Mouse (Mus musculus) small intestine, adult 2 months (tissue): Measurements from ENCODE around the gene Wdr17. TPM values are rescaled to one million over a fixed set of nuclear protein-coding genes. Genes with fewer than 3 reads are reported as not detected.

ENCODE experiments used
- H3K27ac ChIP-seq: fragments of 200-500 bp; 2 replicates; pipeline ENCODE4 v1.5.1; 2012; ENCODE audit warnings: low read depth, low read length, control low read depth, inconsistent platforms; ENCODE audit not compliant: insufficient read depth
- H3K27me3 ChIP-seq: fragments of 200-500 bp; 2 replicates; pipeline ENCODE4 v1.6.1; 2012; ENCODE audit warnings: mild to moderate bottlenecking, moderate library complexity, low read length, inconsistent platforms; ENCODE audit not compliant: control insufficient read depth, insufficient read depth
- H3K36me3 ChIP-seq: fragments of 200-500 bp; 2 replicates; pipeline ENCODE4 v1.6.1; 2012; ENCODE audit warnings: mild to moderate bottlenecking, low read length, control low read depth, inconsistent platforms; ENCODE audit not compliant: control insufficient read depth, insufficient read depth
- H3K4me1 ChIP-seq: fragments of 200-500 bp; 2 replicates; pipeline ENCODE4 v1.6.1; 2012; ENCODE audit warnings: low read length, inconsistent platforms, mixed read lengths; ENCODE audit not compliant: control insufficient read depth, insufficient read depth, insufficient read length
- H3K4me3 ChIP-seq: fragments of 200-500 bp; 2 replicates; pipeline ENCODE4 v1.5.1; 2012; ENCODE audit warnings: low read depth, mild to moderate bottlenecking, control low read depth, inconsistent platforms, low read length, moderate library complexity
- CTCF ChIP-seq: fragments of 200-500 bp; IDR thresholded peaks from 2 replicates; pipeline ENCODE4 v1.5.1; 2012; ENCODE audit warnings: low read depth, mild to moderate bottlenecking, control low read depth, inconsistent platforms, low read length, moderate library complexity, mixed read lengths; ENCODE audit not compliant: insufficient replicate concordance, insufficient read length; ENCODE audit errors: extremely low read depth
- POLR2A ChIP-seq: fragments of 200-500 bp; IDR thresholded peaks from 2 replicates; pipeline ENCODE4 v1.6.1; 2012; ENCODE audit warnings: low read depth, mild to moderate bottlenecking, control low read depth, inconsistent platforms, low read length, moderate library complexity
- WGBS: fragments of 180-500 bp; shearing (Covaris S2); methylation state at CpG from one replicate; pipeline ENCODE4 v1.1.7; 2018; 5-methylcytosine and 5-hydroxymethylcytosine counted together
- polyA plus RNA-seq: library from polyadenylated mRNA; depleted of rRNA; stranded (reverse); fragments of >200 nt; gene quantifications from 2 replicates; pipeline ENCODE4 v1.2.3, GENCODE M21; 2012

Gene Wdr17
- polyA plus RNA-seq, 1 experiment = 0.09 TPM

DNA sequence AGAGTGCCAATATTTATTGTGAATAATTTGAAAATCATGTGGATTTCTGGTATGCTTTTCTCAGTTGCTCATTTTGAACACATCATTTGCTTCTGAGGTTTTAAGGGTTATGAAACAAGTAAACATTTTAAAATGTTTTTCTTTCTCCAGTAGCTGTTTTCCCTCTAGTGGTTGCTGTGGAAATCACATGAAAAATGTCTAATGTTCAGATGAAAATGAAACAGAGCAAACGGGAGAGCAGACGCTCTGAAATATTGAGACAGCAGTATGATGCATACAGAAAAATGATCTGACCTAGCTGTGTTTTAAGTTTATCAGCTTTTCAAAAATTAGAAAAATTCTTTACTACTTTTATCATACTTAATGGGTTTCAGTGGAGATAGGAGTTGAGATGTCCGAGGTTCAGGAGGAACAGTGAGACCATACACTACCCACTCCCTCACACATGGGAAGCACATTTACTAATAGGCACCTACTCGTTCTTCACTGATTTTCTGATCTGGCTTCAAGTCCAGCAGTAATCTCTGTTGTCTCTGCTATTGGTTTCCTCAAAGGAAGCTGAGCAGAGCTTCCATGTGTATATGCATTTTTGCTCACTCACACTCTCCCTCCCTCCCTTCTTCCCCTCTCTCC is 57.1 kb downstream of the Wdr17 start:
- H3K4me3 ChIP-seq = no peak overlapping the region
- no peaks in the 10 kb centered on the region for H3K36me3 ChIP-seq
- no peak overlapping the region for H3K27ac ChIP-seq
- H3K27me3 ChIP-seq = no peaks in the 10 kb centered on the region
- 39% methylated on average over 4 of the region's 4 CpGs for WGBS
- no peaks in the 10 kb centered on the region for H3K4me1 ChIP-seq
- no peak for TF ChIP-seq CTCF
- no peak for TF ChIP-seq POLR2A

DNA sequence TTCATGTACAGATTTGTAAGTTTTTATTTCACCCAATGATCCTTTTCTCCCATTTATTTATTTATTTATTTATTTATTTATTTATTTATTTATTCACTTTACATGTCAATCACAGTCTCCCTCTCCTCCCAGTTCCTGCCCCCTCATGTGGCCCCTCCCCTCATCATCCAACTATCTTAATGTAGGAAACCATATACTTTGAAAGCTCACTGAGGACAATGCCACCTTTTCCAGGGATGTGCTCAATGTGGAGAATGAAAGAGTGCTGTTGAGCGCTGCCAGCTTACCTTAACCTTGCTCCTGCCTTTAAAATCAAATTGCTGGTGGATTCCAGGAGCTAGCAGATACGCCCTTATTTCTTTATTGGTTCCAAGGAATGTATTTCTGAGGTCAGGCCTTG is 59.0 kb downstream of the Wdr17 start:
- no peak overlapping the region for H3K4me3 ChIP-seq
- H3K36me3 ChIP-seq = no peaks in the 10 kb centered on the region
- no peak overlapping the region for H3K27ac ChIP-seq
- WGBS = 66% methylated on average over 2 of the region's 2 CpGs
- no peaks in the 10 kb centered on the region for H3K4me1 ChIP-seq
- H3K27me3 ChIP-seq = no peaks in the 10 kb centered on the region
- no peak for TF ChIP-seq POLR2A
- TF ChIP-seq CTCF = no peak

DNA sequence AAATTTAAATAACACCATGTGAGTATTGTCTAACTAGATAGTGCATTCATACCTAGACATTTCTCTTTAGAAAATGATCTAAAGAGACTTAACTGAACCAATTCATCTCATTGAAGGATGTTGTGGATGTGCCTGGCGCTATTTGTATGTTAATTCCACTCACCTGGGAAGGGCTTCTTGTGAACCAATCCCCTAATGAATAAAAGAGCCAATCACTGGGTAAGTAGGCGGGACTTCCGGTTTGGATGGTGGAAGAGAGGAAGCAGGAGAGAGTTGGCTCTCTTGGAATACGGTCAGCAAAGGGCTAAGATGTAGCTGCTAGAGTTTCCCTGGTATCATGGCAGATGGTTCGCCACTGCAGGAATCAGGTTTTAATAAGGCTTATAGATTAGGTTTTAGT is 64.0 kb downstream of the Wdr17 start:
- WGBS = 87% methylated on average over 5 of the region's 5 CpGs
- no peak for TF ChIP-seq CTCF
- no peak for TF ChIP-seq POLR2A
- Histone ChIP-seq H3K27me3 (no peaks in the 10 kb centered on the region), H3K36me3 (no peaks in the 10 kb centered on the region), H3K4me1 (no peaks in the 10 kb centered on the region), H3K4me3 (no peak overlapping the region), H3K27ac (no peak overlapping the region)

DNA sequence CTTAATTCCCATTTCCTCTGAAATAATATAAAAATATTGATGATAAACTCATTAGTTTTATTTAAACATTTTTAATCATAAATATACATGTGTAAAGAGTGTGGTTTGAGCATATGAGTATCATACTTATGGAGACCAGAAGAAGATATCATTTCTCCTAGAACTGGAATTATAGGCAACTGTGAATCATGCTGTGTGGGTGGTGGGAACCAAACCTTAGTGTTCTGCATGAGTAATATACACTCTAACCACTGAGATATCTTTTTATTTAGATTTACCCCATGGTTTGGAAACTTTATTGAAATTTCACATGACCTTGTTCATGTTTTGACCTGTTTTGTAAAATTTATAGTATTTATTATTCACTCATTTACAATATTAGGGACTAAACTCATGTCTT is 68.3 kb downstream of the Wdr17 start:
- Histone ChIP-seq H3K27ac (no peak overlapping the region), H3K4me1 (no peaks in the 10 kb centered on the region), H3K36me3 (no peaks in the 10 kb centered on the region), H3K27me3 (no peaks in the 10 kb centered on the region), H3K4me3 (no peak overlapping the region)
- no peak for TF ChIP-seq CTCF
- TF ChIP-seq POLR2A = no peak

DNA sequence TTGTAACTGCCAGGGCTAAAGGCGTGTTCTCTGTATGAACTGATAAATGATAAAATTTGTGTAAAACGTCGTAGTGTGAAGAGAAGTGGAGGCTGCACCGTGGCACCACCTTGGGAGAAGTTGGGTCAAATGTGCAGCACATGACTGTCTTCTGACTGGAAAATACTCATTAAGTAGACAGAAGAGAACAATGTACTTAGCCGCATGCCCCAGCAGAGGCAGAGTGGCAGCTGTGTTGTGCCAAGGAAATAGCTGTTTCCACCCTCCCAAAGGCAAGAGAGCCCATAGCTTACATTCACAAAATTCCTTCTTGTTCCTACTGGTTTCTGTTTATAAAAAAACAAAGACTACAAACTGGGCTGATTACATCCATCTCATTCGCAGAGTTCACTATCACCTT is 78.8 kb downstream of the Wdr17 start:
- WGBS = 67% methylated on average over 6 of the region's 6 CpGs
- Histone ChIP-seq H3K27ac (no peak overlapping the region), H3K36me3 (no peaks in the 10 kb centered on the region), H3K4me1 (no peaks in the 10 kb centered on the region), H3K27me3 (no peaks in the 10 kb centered on the region), H3K4me3 (no peak overlapping the region)
- TF ChIP-seq CTCF (no peak), POLR2A (no peak)

DNA sequence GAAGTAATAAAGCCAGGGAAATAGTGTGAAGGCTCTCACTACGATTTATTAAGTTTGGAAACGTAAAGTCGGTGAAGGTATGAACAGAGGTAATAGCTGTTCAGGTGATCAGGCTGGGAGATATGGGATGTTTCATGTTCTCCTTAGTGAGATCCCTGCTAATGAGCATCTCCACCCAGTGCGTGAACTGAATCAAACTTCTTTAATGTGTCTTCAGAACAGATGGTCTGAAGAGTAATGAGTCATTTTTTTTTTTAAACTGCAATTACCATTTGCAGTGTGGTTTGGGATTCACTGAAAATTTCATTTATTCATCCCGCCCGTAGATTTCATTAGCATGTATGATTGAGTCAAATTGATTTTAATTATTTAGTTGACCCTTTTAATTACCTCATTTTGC is 80.8 kb downstream of the Wdr17 start:
- no peaks in the 10 kb centered on the region for H3K4me1 ChIP-seq
- TF ChIP-seq CTCF (no peak), POLR2A (no peak)
- 92% methylated on average over 6 of the region's 6 CpGs for WGBS
- H3K36me3 ChIP-seq = no peaks in the 10 kb centered on the region
- no peak overlapping the region for H3K27ac ChIP-seq
- no peaks in the 10 kb centered on the region for H3K27me3 ChIP-seq
- no peak overlapping the region for H3K4me3 ChIP-seq

DNA sequence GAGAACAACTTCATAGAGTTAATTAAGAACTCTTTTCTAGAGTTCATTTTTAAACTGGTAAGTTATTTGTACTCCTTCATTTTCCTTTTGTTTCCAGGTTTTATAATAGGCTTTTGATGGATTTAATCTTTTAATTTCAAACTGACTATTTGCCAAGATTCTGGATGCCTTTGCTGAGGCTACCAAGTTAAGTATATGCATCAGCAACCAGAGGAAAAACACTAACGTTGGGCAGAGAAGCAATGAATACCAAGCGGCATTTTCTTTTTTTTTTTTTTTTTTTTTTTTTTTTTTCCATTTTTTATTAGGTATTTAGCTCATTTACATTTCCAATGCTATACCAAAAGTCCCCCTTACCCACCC is 94.3 kb downstream of the Wdr17 start:
- Histone ChIP-seq H3K27ac (no peak overlapping the region), H3K4me1 (no peaks in the 10 kb centered on the region), H3K4me3 (no peak overlapping the region), H3K27me3 (no peaks in the 10 kb centered on the region), H3K36me3 (no peaks in the 10 kb centered on the region)
- TF ChIP-seq CTCF = no peak
- 90% methylated on average over 2 of the region's 2 CpGs for WGBS
